Mouse (Mus musculus): ENCODE data around the gene Cmah.

Cmah gene

GRCm38 (mm10) chr13:24416409-24416808, 89.2 kb downstream of the Cmah start:
- peak; percentile 68 for DNase-seq (ENCODE audit: low read depth, low spot score)

- DNase-seq (ENCODE audit: low read depth, low spot score) = no peak
These were observed 90.8 kb downstream of the Cmah start for GRCm38 (mm10) chr13:24418024-24418423.

DNA sequence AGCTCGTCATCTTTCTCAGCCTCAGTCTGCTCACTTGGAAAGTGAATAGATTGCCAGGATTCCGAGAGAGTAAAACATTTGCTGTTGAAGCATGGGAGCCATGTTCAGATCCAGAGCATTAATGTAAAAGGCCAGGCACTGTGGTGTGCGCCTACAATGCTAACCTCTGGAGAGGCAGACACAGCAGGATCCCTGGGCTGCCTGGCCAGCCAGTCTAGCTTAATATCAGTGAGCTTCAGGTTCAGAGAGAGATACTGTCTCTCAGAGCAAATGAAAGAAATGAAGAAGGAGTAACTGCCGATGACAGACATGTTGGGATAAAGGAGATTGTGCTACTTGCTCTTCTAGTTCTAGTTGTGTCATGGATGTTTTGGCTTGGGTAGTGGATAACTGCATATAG, 91.6 kb downstream of the Cmah start:
- no peak for DNase-seq (ENCODE audit: low read depth, low spot score)

- DNase-seq (ENCODE audit: low read depth, low spot score) = no peak
These were observed 92.5 kb downstream of the Cmah start for GRCm38 (mm10) chr13:24419560-24420250.

GRCm38 (mm10) chr13:24421987-24422386, 94.8 kb downstream of the Cmah start:
- no peak for DNase-seq (ENCODE audit: low read depth, low spot score)

- no peak for DNase-seq (ENCODE audit: low read depth, low spot score)
These were observed 103.0 kb downstream of the Cmah start for GRCm38 (mm10) chr13:24430215-24430614.

DNA sequence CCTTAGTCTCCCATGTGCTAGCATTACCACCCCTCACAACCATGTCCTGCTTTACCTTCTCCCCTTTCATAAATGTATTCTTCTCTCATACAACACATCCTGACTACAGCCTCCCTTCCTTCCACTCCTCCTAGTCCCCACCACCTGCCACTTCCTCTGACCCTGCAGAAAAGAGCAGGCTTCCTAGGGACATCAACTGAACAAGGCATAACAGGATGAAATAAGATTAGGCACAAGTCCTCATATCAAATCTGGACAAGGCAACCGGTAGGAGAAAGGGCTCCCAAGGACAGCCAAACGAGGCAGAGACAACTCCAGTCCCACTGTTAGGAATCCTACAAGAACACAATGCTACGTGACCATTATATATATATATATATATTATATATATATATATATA, 104.4 kb downstream of the Cmah start:
- DNase-seq (ENCODE audit: low read depth, low spot score) = no peak

DNA sequence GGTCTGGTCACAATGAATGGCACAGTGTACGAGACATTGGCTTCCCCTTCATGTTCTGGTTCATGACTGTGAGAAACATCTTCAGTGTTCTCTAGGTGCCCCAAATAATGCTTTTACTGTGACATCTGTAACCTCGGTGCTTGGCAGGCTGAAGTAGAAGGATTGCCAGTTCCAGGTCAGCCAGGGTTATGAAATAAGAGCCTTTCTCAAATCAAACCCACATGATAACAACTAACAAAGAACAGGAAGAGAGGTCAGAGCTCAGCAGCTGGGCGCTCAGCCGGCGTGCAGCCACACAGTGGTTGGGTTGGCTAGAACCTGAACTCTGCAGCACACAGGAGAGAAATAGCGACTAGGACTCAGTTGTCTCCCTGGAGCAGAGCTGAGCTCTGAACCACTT, 115.1 kb downstream of the Cmah start:
- no peak for DNase-seq (ENCODE audit: low read depth, low spot score)

- DNase-seq (ENCODE audit: low read depth, low spot score) = no peak
These were observed 116.7 kb downstream of the Cmah start for GRCm38 (mm10) chr13:24443763-24444347.

DNA sequence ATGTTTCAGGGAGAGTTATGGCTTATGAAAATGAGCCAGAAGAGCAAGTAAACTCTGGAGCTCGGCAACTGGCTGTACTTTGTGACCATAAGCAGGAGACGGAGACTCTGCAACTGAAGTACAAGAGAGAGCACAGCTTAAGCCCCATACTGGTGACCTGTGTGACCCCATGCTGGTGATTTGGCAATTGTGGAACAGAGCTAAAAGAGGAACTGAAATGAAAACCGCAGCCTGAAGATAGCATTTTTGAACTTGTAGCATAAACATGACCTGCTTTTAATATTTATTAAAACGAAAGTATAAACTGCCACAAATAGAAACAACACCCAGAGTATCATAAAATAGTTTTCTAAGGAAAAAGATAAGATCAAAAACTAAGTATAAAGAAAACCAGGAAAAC, 117.5 kb downstream of the Cmah start:
- no peak for DNase-seq (ENCODE audit: low read depth, low spot score)

DNA sequence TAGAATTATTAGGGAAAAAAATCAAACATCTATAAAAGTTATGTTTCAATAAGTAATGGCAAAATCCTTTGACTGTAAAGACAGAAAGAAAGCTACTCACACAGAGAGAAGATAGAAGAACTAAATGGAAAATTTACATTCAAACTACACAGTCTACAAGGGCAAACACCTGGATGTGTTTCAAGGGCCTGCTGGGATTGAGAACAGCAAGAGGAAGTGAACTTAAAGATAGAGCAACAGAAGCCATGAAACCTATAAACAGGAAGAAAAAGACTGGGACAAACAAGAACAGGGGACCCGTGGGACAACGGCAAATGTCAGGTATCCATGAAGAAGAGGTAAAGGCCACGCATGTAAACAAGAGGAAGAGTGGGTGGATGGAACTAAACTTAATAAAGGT, 118.0 kb downstream of the Cmah start:
- no peak for DNase-seq (ENCODE audit: low read depth, low spot score)

DNA sequence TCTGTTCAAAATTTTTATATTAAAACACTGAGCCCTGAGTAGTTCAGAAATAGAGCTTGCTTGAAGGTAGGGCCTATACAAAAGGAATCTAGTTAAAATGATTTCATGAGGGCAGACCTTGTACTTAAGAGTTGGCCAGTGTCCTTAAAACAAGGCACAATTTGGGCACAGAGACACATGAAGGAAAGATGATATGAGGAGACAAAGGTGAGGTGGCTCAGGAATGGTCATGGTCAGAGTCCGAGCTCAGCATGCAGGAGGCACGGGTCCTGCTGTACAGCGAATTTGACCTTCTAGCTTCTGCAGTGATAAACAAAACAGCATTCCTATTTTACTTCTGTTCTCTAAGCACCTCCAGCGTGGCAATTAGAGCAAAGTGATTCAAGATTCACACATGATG, 118.9 kb downstream of the Cmah start:
- no peak for DNase-seq (ENCODE audit: low read depth, low spot score)

DNA sequence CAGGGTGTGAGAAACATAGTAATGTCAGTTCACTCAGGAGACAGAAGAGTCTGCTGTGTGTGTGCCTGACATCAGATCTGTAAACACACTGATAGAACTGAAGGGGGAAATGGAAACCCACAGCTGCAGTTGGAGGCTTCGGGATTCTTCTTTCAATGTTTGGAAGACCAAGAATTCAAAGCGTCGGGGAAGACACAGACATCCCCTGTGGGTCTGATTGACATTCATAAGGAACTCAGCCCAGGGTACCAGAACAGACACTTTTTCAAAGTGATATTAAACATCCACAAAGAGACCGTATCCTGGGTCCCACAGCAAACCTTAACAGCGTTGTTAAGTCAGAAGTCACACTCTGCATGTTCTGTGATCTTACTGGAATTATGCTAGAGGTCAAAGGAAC, 119.8 kb downstream of the Cmah start:
- DNase-seq (ENCODE audit: low read depth, low spot score) = no peak

- DNase-seq (ENCODE audit: low read depth, low spot score) = no peak
These were observed 121.4 kb downstream of the Cmah start for GRCm38 (mm10) chr13:24448578-24448977.

DNA sequence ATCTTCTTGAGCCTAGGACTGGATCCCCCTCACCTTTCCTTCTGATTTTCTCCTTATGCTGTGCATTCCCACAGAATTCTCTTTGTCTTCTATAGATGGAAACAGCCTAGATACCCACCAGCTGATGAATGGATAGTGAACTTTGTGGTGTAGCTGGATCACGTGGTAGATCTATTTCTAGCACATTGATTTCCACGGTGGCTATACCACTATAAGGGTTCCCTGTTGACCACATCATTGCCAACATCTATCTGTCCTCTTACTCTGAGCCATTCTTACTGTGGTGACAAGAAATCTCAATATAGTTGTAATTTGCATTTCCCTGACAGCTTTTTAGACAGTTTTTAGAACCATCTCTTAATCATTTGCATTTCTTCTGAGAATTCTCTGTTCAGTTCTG, 124.3 kb downstream of the Cmah start:
- no peak for DNase-seq (ENCODE audit: low read depth, low spot score)

- no peak for DNase-seq (ENCODE audit: low read depth, low spot score)
These were observed 126.5 kb downstream of the Cmah start for GRCm38 (mm10) chr13:24453737-24454136.

- no peak for DNase-seq (ENCODE audit: low read depth, low spot score)
These were observed 129.2 kb downstream of the Cmah start for GRCm38 (mm10) chr13:24456385-24456784.

- DNase-seq (ENCODE audit: low read depth, low spot score) = no peak
These were observed 133.3 kb downstream of the Cmah start for GRCm38 (mm10) chr13:24460517-24460916.

DNA sequence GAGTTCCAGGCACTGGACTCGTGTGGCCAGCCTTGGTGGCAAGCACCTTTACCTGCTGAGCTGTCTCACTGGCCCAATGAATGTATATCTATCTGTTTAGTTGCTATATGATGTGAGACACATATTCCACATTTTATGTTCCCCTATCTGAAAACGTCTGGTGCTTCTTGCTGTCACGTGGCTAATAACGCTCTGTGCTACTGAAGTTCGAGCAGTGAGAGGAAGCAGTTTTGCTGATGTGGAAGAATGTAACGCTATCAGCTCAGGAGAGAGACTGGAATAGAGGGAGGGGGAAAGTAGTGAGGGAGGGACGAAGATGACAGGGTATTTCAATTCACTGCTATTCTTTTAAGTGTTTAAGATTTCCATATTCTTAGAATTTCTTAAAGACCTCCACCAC, 136.6 kb downstream of the Cmah start:
- DNase-seq (ENCODE audit: low read depth, low spot score) = no peak

GRCm38 (mm10) chr13:24466027-24466426, 138.8 kb downstream of the Cmah start:
- no peak for DNase-seq (ENCODE audit: low read depth, low spot score)

GRCm38 (mm10) chr13:24467806-24468205, 140.6 kb downstream of the Cmah start:
- DNase-seq (ENCODE audit: low read depth, low spot score) = no peak

GRCm38 (mm10) chr13:24477564-24477963, 150.4 kb downstream of the Cmah start:
- no peak for DNase-seq (ENCODE audit: low read depth, low spot score)

DNA sequence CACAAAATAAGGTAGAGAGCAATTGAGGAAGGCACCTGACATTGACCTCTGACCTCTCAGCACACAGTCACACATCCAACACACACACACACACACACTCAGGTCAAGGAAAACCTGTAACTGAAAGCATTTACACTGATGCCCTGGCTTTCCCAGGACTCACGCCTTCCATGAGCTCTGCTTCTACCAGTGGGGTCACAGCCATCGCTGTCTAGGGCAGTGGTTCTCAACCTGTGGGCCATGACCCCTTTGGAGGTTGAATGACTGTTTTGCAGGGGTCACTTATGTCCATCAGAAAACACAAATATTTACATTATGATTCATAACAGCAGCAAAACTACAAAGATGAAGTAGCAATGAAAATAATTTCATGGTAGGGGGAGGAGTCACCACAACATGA, 152.3 kb downstream of the Cmah start:
- no peak for DNase-seq (ENCODE audit: low read depth, low spot score)

GRCm38 (mm10) chr13:24480824-24481223, 153.6 kb downstream of the Cmah start:
- no peak for DNase-seq (ENCODE audit: low read depth, low spot score)

All from ZHBTc4 (cell line).